Mouse (Mus musculus): Measurements from ENCODE around the gene Gm525. TPM values are rescaled to one million over a fixed set of nuclear protein-coding genes. Genes with fewer than 3 reads are reported as not detected.

Gm525 gene
- total RNA-seq, 1 experiment from 2014 or later, result not detected

Other genes with a start within 250 kb of the Gm525 start
- 24.5 and 26.5 TPM in 2 replicates for gene Akap1, start 209.3 kb upstream of the Gm525 start, total RNA-seq (2017)
- 13.9 and 14.6 TPM in 2 replicates for gene Scpep1, start 118.4 kb upstream of the Gm525 start, total RNA-seq (2017)
- gene Elobl, start 106.9 kb upstream of the Gm525 start, total RNA-seq (2017), result not detected in 2 replicates
- gene Coil, start 103.6 kb upstream of the Gm525 start, total RNA-seq (2017), result 13.0 and 15.9 TPM in 2 replicates
- 21.1 and 28.0 TPM in 2 replicates for gene Trim25, start 74.5 kb upstream of the Gm525 start, total RNA-seq (2017)
- gene Dgke, start 7.0 kb upstream of the Gm525 start, total RNA-seq (2017), result 4.9 and 8.2 TPM in 2 replicates
- not detected in 2 replicates for gene Nog, start 228.5 kb downstream of the Gm525 start, total RNA-seq (2017)